Mouse (Mus musculus): ENCODE results near the gene Hook2.

- TF ChIP-seq CTCF (IDR thresholded peaks at IDR 0.05; ENCODE audit: control insufficient read depth, insufficient read depth, insufficient read length) (no peak), USF1 (IDR thresholded peaks at IDR 0.05; ENCODE audit: low read depth) (no peak), MYOD1 (IDR thresholded peaks at IDR 0.05; ENCODE audit: control insufficient read depth, insufficient read length, low read depth) (no peak)
These were observed 4.0 kb downstream of the Hook2 start for GRCm38 (mm10) chr8:84994375-84994774.

All from C2C12 (cell line).